Mouse (Mus musculus): ENCODE results near the gene Gm14151. TPM values are rescaled to one million over a fixed set of nuclear protein-coding genes. Genes with fewer than 3 reads are reported as not detected.
"Not testable (repeated sequence)": the region's sequence is repeated elsewhere in the genome, so short reads cannot be mapped to it uniquely, and the experiment has no call there.

Gm14151 gene
- polyA plus RNA-seq (2012; ENCODE audit: insufficient read depth, insufficient read length, low replicate concordance, missing spikeins), result not detected in 2 replicates

GRCm38 (mm10) chr2:151092250-151092649, at the start of gene Gm14151:
Gene Gm14151 (minus strand): TSS chr2:151092350.
- not testable (repeated sequence) for H3K4me3 ChIP-seq (ENCODE audit: insufficient read depth, low read depth, low read length); H3K4me1 ChIP-seq (ENCODE audit: control insufficient read depth, insufficient read depth, low read length); H3K27ac ChIP-seq (ENCODE audit: insufficient read depth, low read depth, low read length)
- no CpG with 5 or more reads among the region's 3 CpGs for WGBS

DNA sequence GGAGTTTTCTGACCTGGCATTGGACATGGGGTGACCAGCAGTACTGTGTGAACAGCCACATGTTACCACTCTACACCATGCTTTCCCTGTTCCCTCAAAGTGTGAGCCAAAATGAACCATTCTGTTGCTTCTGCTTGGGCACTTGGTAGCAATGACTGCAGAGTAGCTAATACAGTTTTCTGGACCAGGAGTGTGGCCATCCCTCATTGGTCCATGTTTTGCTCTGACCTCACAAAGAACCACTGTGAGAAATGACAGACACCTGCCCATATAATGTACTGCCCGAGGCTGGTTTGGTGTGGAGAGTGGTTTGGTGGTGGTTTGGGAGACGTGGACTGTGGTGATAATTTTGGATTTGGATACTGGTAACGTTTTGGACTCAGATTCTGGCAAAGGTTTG, 5.8 kb upstream of the Gm14151 start, which contains the start of gene Gm14147:
Gene Gm14147 (plus strand): TSS at position 301 of the 400 bp plus-strand sequence.
- H3K4me1 ChIP-seq (ENCODE audit: control insufficient read depth, insufficient read depth, low read length); H3K4me3 ChIP-seq (ENCODE audit: insufficient read depth, low read depth, low read length); H3K27ac ChIP-seq (ENCODE audit: insufficient read depth, low read depth, low read length): not testable (repeated sequence)
- whole genome bisulfite sequencing, result no CpG with 5 or more reads among the region's 3 CpGs

- H3K4me1 ChIP-seq (ENCODE audit: control insufficient read depth, insufficient read depth, low read length), result no peaks in the 10 kb centered on the region
- 93% methylated on average over 1 of the region's 1 CpGs for WGBS
Measured at GRCm38 (mm10) chr2:151056637-151057036, 35.5 kb downstream of the Gm14151 start.

GRCm38 (mm10) chr2:151040411-151040810, 51.7 kb downstream of the Gm14151 start:
- TF ChIP-seq POLR2A (IDR thresholded peaks at IDR 0.05; ENCODE audit: insufficient read depth, low read depth, low read length), result no peak
- no peak for TF ChIP-seq CTCF (IDR thresholded peaks at IDR 0.05; ENCODE audit: insufficient read depth, low read depth, low read length)
- H3K4me3 ChIP-seq (ENCODE audit: insufficient read depth, low read depth, low read length), result no peak overlapping the region
- H3K27ac ChIP-seq (ENCODE audit: insufficient read depth, low read depth, low read length), result no peak overlapping the region
- peaks cover 8% of the 10 kb centered on the region for H3K4me1 ChIP-seq (ENCODE audit: control insufficient read depth, insufficient read depth, low read length)
- WGBS, result 91% methylated on average over 1 of the region's 1 CpGs

More at GRCm38 (mm10) chr2:151056637-151057036, 35.5 kb downstream of the Gm14151 start:
- Histone ChIP-seq H3K4me3 (ENCODE audit: insufficient read depth, low read depth, low read length) (no peak overlapping the region), H3K27ac (ENCODE audit: insufficient read depth, low read depth, low read length) (no peak overlapping the region)
- TF ChIP-seq POLR2A (IDR thresholded peaks at IDR 0.05; ENCODE audit: insufficient read depth, low read depth, low read length) (no peak), CTCF (IDR thresholded peaks at IDR 0.05; ENCODE audit: insufficient read depth, low read depth, low read length) (no peak)

- H3K4me1 ChIP-seq (ENCODE audit: control insufficient read depth, insufficient read depth, low read length), result peaks cover 8% of the 10 kb centered on the region
- no peak for TF ChIP-seq CTCF (IDR thresholded peaks at IDR 0.05; ENCODE audit: insufficient read depth, low read depth, low read length)
- TF ChIP-seq POLR2A (IDR thresholded peaks at IDR 0.05; ENCODE audit: insufficient read depth, low read depth, low read length), result no peak
- peak overlapping the region; percentile 70 for H3K4me3 ChIP-seq (ENCODE audit: insufficient read depth, low read depth, low read length)
- WGBS, result 16% methylated on average over 8 of the region's 8 CpGs
- H3K27ac ChIP-seq (ENCODE audit: insufficient read depth, low read depth, low read length), result peak overlapping the region; percentile 82
Measured at GRCm38 (mm10) chr2:151039726-151040125, 52.4 kb downstream of the Gm14151 start.

GRCm38 (mm10) chr2:151039232-151039695, 52.9 kb downstream of the Gm14151 start, which contains the start of the genes Ninl and Nanp:
Gene Ninl (minus strand): TSS chr2:151039382.
Gene Nanp (minus strand): TSS chr2:151039398.
- WGBS, result under 1% methylated on average over 34 of the region's 34 CpGs
- Histone ChIP-seq H3K4me3 (ENCODE audit: insufficient read depth, low read depth, low read length) (peak within 1 kb of the TSS; percentile 70), H3K27ac (ENCODE audit: insufficient read depth, low read depth, low read length) (peak within 1 kb of the TSS; percentile 82), H3K4me1 (ENCODE audit: control insufficient read depth, insufficient read depth, low read length) (peaks cover 8% of the 10 kb centered on the region)
- TF ChIP-seq POLR2A (IDR thresholded peaks at IDR 0.05; ENCODE audit: insufficient read depth, low read depth, low read length) (peak; percentile 77), CTCF (IDR thresholded peaks at IDR 0.05; ENCODE audit: insufficient read depth, low read depth, low read length) (no peak)

- WGBS, result under 1% methylated on average over 30 of the region's 30 CpGs
- H3K4me3 ChIP-seq (ENCODE audit: insufficient read depth, low read depth, low read length), result peak overlapping the region; percentile 70
- peaks cover 8% of the 10 kb centered on the region for H3K4me1 ChIP-seq (ENCODE audit: control insufficient read depth, insufficient read depth, low read length)
- peak overlapping the region; percentile 71 for H3K27ac ChIP-seq (ENCODE audit: insufficient read depth, low read depth, low read length)
- TF ChIP-seq CTCF (IDR thresholded peaks at IDR 0.05; ENCODE audit: insufficient read depth, low read depth, low read length) (no peak), POLR2A (IDR thresholded peaks at IDR 0.05; ENCODE audit: insufficient read depth, low read depth, low read length) (no peak)
Measured at GRCm38 (mm10) chr2:151038811-151039222, 53.3 kb downstream of the Gm14151 start.

DNA sequence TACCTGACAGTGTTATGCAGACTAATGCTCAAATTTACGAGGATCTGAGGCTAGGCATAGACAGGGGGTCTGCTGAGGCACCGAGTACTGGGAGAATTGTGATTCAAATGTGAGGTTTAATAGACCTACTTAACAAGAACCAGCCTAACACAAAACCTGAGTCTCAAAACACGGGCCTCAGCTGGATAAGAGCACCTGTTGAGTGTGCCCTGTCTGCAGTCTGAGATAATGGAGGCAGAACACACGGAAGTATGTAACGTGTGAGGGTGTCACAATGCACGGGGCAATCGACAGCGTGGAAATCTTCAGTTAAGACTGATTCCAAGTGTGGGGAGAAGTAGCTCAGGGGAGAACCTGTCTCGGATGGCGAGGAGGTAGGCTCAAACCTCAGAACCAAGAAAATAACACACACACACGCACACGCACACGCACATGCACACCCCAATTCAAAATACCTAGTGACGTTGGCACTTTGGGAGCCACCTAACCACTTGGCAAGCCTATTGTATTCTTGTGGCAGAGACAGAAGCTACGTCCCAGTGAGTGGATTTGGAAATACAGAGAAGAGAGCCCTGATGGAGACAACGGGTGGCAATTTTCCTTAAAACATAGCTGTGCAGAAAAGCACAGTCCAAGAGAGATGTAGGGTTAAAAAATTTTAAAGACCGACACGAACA, 54.1 kb downstream of the Gm14151 start:
- Histone ChIP-seq H3K27ac (ENCODE audit: insufficient read depth, low read depth, low read length) (no peak overlapping the region), H3K4me1 (ENCODE audit: control insufficient read depth, insufficient read depth, low read length) (peaks cover 8% of the 10 kb centered on the region), H3K4me3 (ENCODE audit: insufficient read depth, low read depth, low read length) (peak overlapping the region; percentile 49)
- 22% methylated on average over 18 of the region's 18 CpGs for WGBS
- TF ChIP-seq POLR2A (IDR thresholded peaks at IDR 0.05; ENCODE audit: insufficient read depth, low read depth, low read length) (no peak), CTCF (IDR thresholded peaks at IDR 0.05; ENCODE audit: insufficient read depth, low read depth, low read length) (no peak)

GRCm38 (mm10) chr2:151037292-151037691, 54.9 kb downstream of the Gm14151 start:
- Histone ChIP-seq H3K27ac (ENCODE audit: insufficient read depth, low read depth, low read length) (no peak overlapping the region), H3K4me1 (ENCODE audit: control insufficient read depth, insufficient read depth, low read length) (peaks cover 8% of the 10 kb centered on the region), H3K4me3 (ENCODE audit: insufficient read depth, low read depth, low read length) (no peak overlapping the region)
- 98% methylated on average over 1 of the region's 1 CpGs for WGBS
- TF ChIP-seq CTCF (IDR thresholded peaks at IDR 0.05; ENCODE audit: insufficient read depth, low read depth, low read length) (no peak), POLR2A (IDR thresholded peaks at IDR 0.05; ENCODE audit: insufficient read depth, low read depth, low read length) (no peak)

Other genes with a start within 250 kb of the Gm14151 start
- gene Abhd12, start 187.6 kb downstream of the Gm14151 start, polyA plus RNA-seq (2012; ENCODE audit: insufficient read depth, insufficient read length, low replicate concordance, missing spikeins), result not detected in 2 replicates
- gene Gins1, start 186.9 kb downstream of the Gm14151 start, polyA plus RNA-seq (2012; ENCODE audit: insufficient read depth, insufficient read length, low replicate concordance, missing spikeins), result not detected in 2 replicates
- gene Ninl, start 53.0 kb downstream of the Gm14151 start, polyA plus RNA-seq (2012; ENCODE audit: insufficient read depth, insufficient read length, low replicate concordance, missing spikeins), result not detected in 2 replicates
- not detected in 2 replicates for gene Nanp, start 53.0 kb downstream of the Gm14151 start, polyA plus RNA-seq (2012; ENCODE audit: insufficient read depth, insufficient read length, low replicate concordance, missing spikeins)
- not detected in 2 replicates for gene Gm14147, start 5.9 kb upstream of the Gm14151 start, polyA plus RNA-seq (2012; ENCODE audit: insufficient read depth, insufficient read length, low replicate concordance, missing spikeins)